Mouse (Mus musculus) thymus, postnatal 25 days (tissue): ENCODE measurements around the gene Dhx35.

Source experiments
- DNase-seq: peaks from one replicate; pipeline ENCODE4 v3.0.0; 2022

Gene Dhx35

GRCm38 (mm10) chr2:158898469-158899196 lies 104.0 kb downstream of the Dhx35 start:
- DNase-seq = no peak
